Mouse (Mus musculus) layer of hippocampus, adult 9-10 months (tissue): ENCODE measurements around the gene Epyc.

Experiments used
- DNase-seq: peaks from one replicate; pipeline ENCODE4 v3.0.0; 2022; ENCODE audit warnings: low spot score

The Epyc gene

GRCm38 (mm10) chr10:97643768-97644167 lies at the start of gene Epyc:
Gene Epyc, plus strand, starts transcription at chr10:97644068.
- no peak for DNase-seq

GRCm38 (mm10) chr10:97595680-97596079 lies 48.2 kb upstream of the Epyc start:
- DNase-seq: no peak

- no peak for DNase-seq
Observed at GRCm38 (mm10) chr10:97601744-97602143, 42.1 kb upstream of the Epyc start.

GRCm38 (mm10) chr10:97603256-97603655 lies 40.6 kb upstream of the Epyc start:
- no peak for DNase-seq

GRCm38 (mm10) chr10:97606579-97606978 lies 37.3 kb upstream of the Epyc start, which contains the start of gene Kera:
Gene Kera, plus strand, starts transcription at chr10:97606879.
- DNase-seq: no peak

GRCm38 (mm10) chr10:97622328-97622727 lies 21.5 kb upstream of the Epyc start:
- no peak for DNase-seq

GRCm38 (mm10) chr10:97624381-97624780 lies 19.5 kb upstream of the Epyc start:
- DNase-seq: no peak

GRCm38 (mm10) chr10:97625116-97625515 lies 18.8 kb upstream of the Epyc start:
- DNase-seq: no peak

- DNase-seq: no peak
Observed at GRCm38 (mm10) chr10:97626543-97626942, 17.3 kb upstream of the Epyc start.

GRCm38 (mm10) chr10:97631061-97631460 lies 12.8 kb upstream of the Epyc start:
- no peak for DNase-seq

- DNase-seq: no peak
Observed at GRCm38 (mm10) chr10:97641926-97642325, 1.9 kb upstream of the Epyc start.

GRCm38 (mm10) chr10:97650334-97650733 lies 6.5 kb downstream of the Epyc start:
- no peak for DNase-seq

- DNase-seq: no peak
Observed at GRCm38 (mm10) chr10:97659489-97659888, 15.6 kb downstream of the Epyc start.

GRCm38 (mm10) chr10:97668656-97669055 lies 24.8 kb downstream of the Epyc start:
- DNase-seq: no peak

GRCm38 (mm10) chr10:97670202-97670601 lies 26.3 kb downstream of the Epyc start:
- peak; percentile 41 for DNase-seq

GRCm38 (mm10) chr10:97673239-97673638 lies 29.4 kb downstream of the Epyc start:
- DNase-seq: no peak

GRCm38 (mm10) chr10:97682981-97683380 lies 39.1 kb downstream of the Epyc start:
- no peak for DNase-seq

- no peak for DNase-seq
Observed at GRCm38 (mm10) chr10:97687198-97687597, 43.3 kb downstream of the Epyc start.

- DNase-seq: no peak
Observed at GRCm38 (mm10) chr10:97689425-97689824, 45.6 kb downstream of the Epyc start.

- DNase-seq: no peak
Observed at GRCm38 (mm10) chr10:97692913-97693312, 49.0 kb downstream of the Epyc start, which contains the start of gene Ccer1. Gene Ccer1, plus strand, starts transcription at chr10:97693059.

- no peak for DNase-seq
Observed at GRCm38 (mm10) chr10:97693398-97694135, 49.7 kb downstream of the Epyc start.

GRCm38 (mm10) chr10:97702321-97702720 lies 58.5 kb downstream of the Epyc start:
- DNase-seq: no peak

- DNase-seq: no peak
Observed at GRCm38 (mm10) chr10:97704562-97704961, 60.7 kb downstream of the Epyc start.

- no peak for DNase-seq
Observed at GRCm38 (mm10) chr10:97712687-97713086, 68.8 kb downstream of the Epyc start.
